Mouse (Mus musculus) ES-E14 (cell line): ENCODE data around the gene Hspe1. TPM values are rescaled to one million over a fixed set of nuclear protein-coding genes. Genes with fewer than 3 reads are reported as not detected.

Experiments used
- DNase-seq: peaks from one replicate; pipeline ENCODE4 v3.0.0-alpha.2; 2013; ENCODE audit warnings: low read depth, low spot score
- H3K27ac ChIP-seq: 2 replicates; pipeline ENCODE4 v1.5.1; 2012; ENCODE audit warnings: low read depth, mild to moderate bottlenecking, low read length, moderate library complexity, mixed read lengths; ENCODE audit not compliant: poor library complexity, insufficient read depth, severe bottlenecking
- H3K36me3 ChIP-seq: 2 replicates; pipeline ENCODE4 v1.6.1; 2012; ENCODE audit warnings: mild to moderate bottlenecking, low read length, moderate library complexity, mixed read lengths; ENCODE audit not compliant: control insufficient read depth, poor library complexity, insufficient read depth, severe bottlenecking
- H3K4me1 ChIP-seq, 2 experiments: fragments of 150-350 bp in 1 of 2; sonication (generic) in 1 of 2; 2 replicates each; pipeline ENCODE4 v1.6.1; 2012; ENCODE audit warnings: low read length in 2 of 2, mild to moderate bottlenecking in 1 of 2, mixed read lengths in 1 of 2; ENCODE audit not compliant: control insufficient read depth in 2 of 2, insufficient read depth in 2 of 2, poor library complexity in 1 of 2
- H3K4me3 ChIP-seq, 2 experiments: fragments of 150-350 bp in 1 of 2; sonication (generic) in 1 of 2; 2 replicates each; pipeline ENCODE4 v1.5.1; 2012; ENCODE audit warnings: low read length in 2 of 2, low read depth in 1 of 2, mild to moderate bottlenecking in 1 of 2, mixed read lengths in 1 of 2; ENCODE audit not compliant: insufficient read depth in 1 of 2, poor library complexity in 1 of 2, severe bottlenecking in 1 of 2
- H3K9ac ChIP-seq: 2 replicates; pipeline ENCODE4 v1.6.1; 2012; ENCODE audit warnings: low read depth, mild to moderate bottlenecking, low read length, mixed read lengths; ENCODE audit not compliant: poor library complexity, insufficient read depth, severe bottlenecking
- H3K9me3 ChIP-seq: fragments of 150-350 bp; sonication (generic); 2 replicates; pipeline ENCODE4 v1.6.1; 2012; ENCODE audit warnings: low read depth, mild to moderate bottlenecking, low read length; ENCODE audit not compliant: control insufficient read depth, insufficient read depth
- CHD2 ChIP-seq: IDR thresholded peaks from 2 replicates; pipeline ENCODE4 v1.6.1; 2014; ENCODE audit warnings: mild to moderate bottlenecking, low read depth, low read length, inconsistent platforms
- HCFC1 ChIP-seq: IDR thresholded peaks from 2 replicates; pipeline ENCODE4 v1.6.1; 2012; ENCODE audit warnings: low read length, inconsistent platforms, borderline replicate concordance; ENCODE audit not compliant: insufficient read depth
- MAFK ChIP-seq: IDR thresholded peaks from 2 replicates; pipeline ENCODE4 v1.6.1; 2014; ENCODE audit warnings: mild to moderate bottlenecking, low read depth, low read length, inconsistent platforms; ENCODE audit not compliant: insufficient read depth
- ZC3H11A ChIP-seq: IDR thresholded peaks from 2 replicates; pipeline ENCODE4 v1.6.1; 2012; ENCODE audit warnings: low read depth, mild to moderate bottlenecking, inconsistent platforms, low read length, borderline replicate concordance
- ZNF384 ChIP-seq: IDR thresholded peaks from 2 replicates; pipeline ENCODE4 v1.6.1; 2012; ENCODE audit warnings: low read depth, low read length, inconsistent platforms
- in situ Hi-C, 2 experiments: fragments of 600-800 bp; cut with MboI; formaldehyde crosslinking; loops; one replicate each; pipeline ENCODE4 v1.15.1; 2025; ENCODE audit warnings: low sequenced_read_pairs in 2 of 2, inconsistent platforms in 1 of 2; ENCODE audit not compliant: unreplicated experiment in 2 of 2
- total RNA-seq: library from RNA; depleted of rRNA; stranded (reverse); fragments of 300-350 nt; gene quantifications from 2 replicates; pipeline ENCODE4 v1.2.3, GENCODE M21; 2012; rRNA removed

Hspe1 gene
- total RNA-seq, 1 experiment = 697 TPM

DNA sequence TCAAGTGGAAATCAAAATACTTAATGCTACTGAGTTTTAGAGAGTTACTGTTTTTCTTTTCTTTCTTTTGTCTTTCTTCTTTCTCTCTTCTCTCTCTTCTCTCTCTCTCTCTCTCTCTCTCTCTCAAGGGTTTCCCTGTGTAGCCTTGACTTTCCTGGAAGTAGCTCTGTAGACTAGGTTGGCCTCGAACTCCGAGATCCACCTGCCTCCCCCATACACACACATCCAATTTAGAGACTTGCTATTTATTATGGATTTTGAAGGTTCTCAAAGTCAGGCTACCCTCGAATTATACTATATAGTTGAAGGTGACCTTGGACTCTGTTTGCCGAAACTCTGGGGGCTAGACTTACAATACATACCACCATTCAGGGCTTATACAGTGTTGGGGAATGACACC, 44.4 kb downstream of the Hspe1 start:
- in situ Hi-C loops = no loop called here
- DNase-seq = no peak
- peak overlapping the region; percentile 46; the same call in 1 of the 2 replicates for H3K9ac ChIP-seq
- TF ChIP-seq ZNF384 = no peak
- TF ChIP-seq MAFK = no peak
- TF ChIP-seq ZC3H11A = no peak
- no peak for TF ChIP-seq HCFC1
- TF ChIP-seq CHD2 = no peak
- peak overlapping the region; percentile 87 to 96 for H3K4me3 ChIP-seq
- peak overlapping the region; percentile 56; the same call in 1 of the 2 replicates for H3K27ac ChIP-seq
- H3K36me3 ChIP-seq = no peaks in the 10 kb centered on the region
- H3K9me3 ChIP-seq = no peaks in the 10 kb centered on the region
- H3K4me1 ChIP-seq = peaks cover 8 to 10% of the 10 kb centered on the region in 2 experiments

DNA sequence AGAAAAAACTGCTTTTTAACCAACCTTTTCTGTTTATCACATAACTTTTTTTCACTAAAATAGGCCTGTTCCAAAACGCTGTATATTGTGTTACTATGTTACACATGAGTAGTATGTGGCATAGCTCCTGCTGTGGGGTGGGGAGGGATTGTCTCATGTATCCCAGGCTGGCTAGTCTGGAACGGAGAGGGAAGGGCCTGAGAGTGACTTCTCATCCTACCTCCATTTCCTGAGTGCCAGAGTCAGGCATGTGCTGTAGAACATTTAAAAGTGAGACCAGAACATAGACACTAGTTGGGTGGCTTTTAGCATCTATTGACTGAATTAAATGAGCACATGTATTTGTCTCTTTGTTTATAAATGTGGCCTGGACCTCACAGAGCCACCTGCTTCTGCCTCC, 45.2 kb downstream of the Hspe1 start:
- no peak overlapping the region for H3K27ac ChIP-seq
- TF ChIP-seq MAFK (no peak), CHD2 (no peak), ZC3H11A (no peak), HCFC1 (no peak), ZNF384 (no peak)
- H3K4me3 ChIP-seq = no peak overlapping the region
- no peak for DNase-seq
- no peaks in the 10 kb centered on the region for H3K36me3 ChIP-seq
- peaks cover 6 to 10% of the 10 kb centered on the region in 2 experiments for H3K4me1 ChIP-seq
- H3K9ac ChIP-seq = no peak overlapping the region
- in situ Hi-C loops = no loop called here
- H3K9me3 ChIP-seq = no peaks in the 10 kb centered on the region

DNA sequence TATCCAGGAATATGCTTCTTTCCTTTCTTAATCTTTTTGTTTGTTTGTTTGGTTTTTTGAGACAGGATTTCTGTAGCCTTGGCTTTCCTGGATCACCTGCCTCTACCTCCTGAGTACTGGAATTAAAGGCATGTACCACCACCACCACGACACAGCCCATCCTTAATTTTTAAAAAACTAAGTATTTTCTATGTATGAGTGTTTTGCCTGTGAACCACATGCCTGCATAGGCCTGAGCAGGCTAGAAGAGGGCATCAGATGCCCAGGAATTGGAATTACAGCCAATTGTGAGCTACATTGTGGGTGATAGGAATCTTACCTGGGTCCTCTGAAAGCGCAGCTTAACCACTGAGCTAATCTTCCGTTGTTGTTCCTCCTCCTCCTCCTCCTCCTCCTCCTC, 46.4 kb downstream of the Hspe1 start:
- Histone ChIP-seq H3K9ac (no peak overlapping the region), H3K9me3 (no peaks in the 10 kb centered on the region), H3K4me1 (peaks cover 1 to 10% of the 10 kb centered on the region in 2 experiments; a peak in 3 of 4 replicates), H3K4me3 (no peak overlapping the region), H3K36me3 (no peaks in the 10 kb centered on the region), H3K27ac (no peak overlapping the region)
- no peak for DNase-seq
- in situ Hi-C loops = no loop called here
- TF ChIP-seq CHD2 = no peak
- no peak for TF ChIP-seq MAFK
- no peak for TF ChIP-seq ZC3H11A
- TF ChIP-seq HCFC1 = no peak
- TF ChIP-seq ZNF384 = no peak

DNA sequence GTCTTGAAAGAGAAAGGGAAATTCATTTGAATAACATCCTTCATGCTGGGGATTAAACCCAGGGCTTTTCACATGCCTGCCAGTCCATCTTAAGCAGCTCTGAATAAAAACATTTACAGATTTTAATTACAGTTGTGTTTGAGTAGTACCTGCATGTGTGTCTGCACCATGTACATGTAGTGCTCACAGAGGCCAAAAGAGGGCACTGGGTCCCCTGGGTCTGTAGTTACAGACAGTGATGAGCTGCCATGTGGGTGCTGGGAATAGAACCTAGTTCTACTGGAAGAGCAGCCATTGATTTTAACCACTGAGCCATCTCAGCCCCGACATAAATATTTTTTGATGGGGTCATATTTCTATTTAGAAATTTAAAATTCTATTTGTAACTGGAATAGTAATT, 47.9 kb downstream of the Hspe1 start:
- TF ChIP-seq HCFC1 (no peak), ZC3H11A (no peak), MAFK (no peak), CHD2 (no peak), ZNF384 (no peak)
- no peaks in the 10 kb centered on the region for H3K36me3 ChIP-seq
- H3K4me1 ChIP-seq = peaks cover 0 to 4% of the 10 kb centered on the region in 2 experiments; a peak in 1 of 4 replicates
- DNase-seq = no peak
- in situ Hi-C loops = no loop called here
- no peak overlapping the region for H3K9ac ChIP-seq
- H3K4me3 ChIP-seq = no peak overlapping the region
- H3K9me3 ChIP-seq = no peaks in the 10 kb centered on the region
- no peak overlapping the region for H3K27ac ChIP-seq

Other genes with a start within 250 kb of the Hspe1 start
- 4.5 and 10.2 TPM in 2 replicates for gene Ankrd44, start 161.7 kb upstream of the Hspe1 start, total RNA-seq
- gene Sf3b1, start 60.7 kb upstream of the Hspe1 start, total RNA-seq = 139 and 164 TPM in 2 replicates
- 10.8 and 20.4 TPM in 2 replicates for gene Coq10b, start 35.4 kb upstream of the Hspe1 start, total RNA-seq
- gene Hspd1, start 111 bp downstream of the Hspe1 start, total RNA-seq = 591 and 762 TPM in 2 replicates
- 27.1 and 37.0 TPM in 2 replicates for gene Mob4, start 43.1 kb downstream of the Hspe1 start, total RNA-seq
- gene Rftn2, start 138.7 kb downstream of the Hspe1 start, total RNA-seq = 0.40 and 0.48 TPM in 2 replicates
- 9.9 and 10.3 TPM in 2 replicates for gene Mars2, start 149.0 kb downstream of the Hspe1 start, total RNA-seq